Mouse (Mus musculus): Measurements from ENCODE around the gene Olfr116. TPM values are rescaled to one million over a fixed set of nuclear protein-coding genes. Genes with fewer than 3 reads are reported as not detected.

Olfr116 gene
- total and polyA plus RNA-seq, 3 experiments, result not detected

GRCm38 (mm10) chr17:37663682-37664081 lies 36.7 kb upstream of the Olfr116 start, which contains the start of gene Olfr117:
TSS of gene Olfr117 (minus strand) at chr17:37663782.
- H3K27me3 ChIP-seq (ENCODE audit: control insufficient read depth in 1 of 2, insufficient read depth in 2 of 2, low read length in 2 of 2), result no peaks in the 10 kb centered on the region
- TF ChIP-seq ELF1 (IDR thresholded peaks at IDR 0.05; ENCODE audit: low read depth, low read length), result no peak
- H3K4me1 ChIP-seq (ENCODE audit: control insufficient read depth in 1 of 2, insufficient read depth in 2 of 2, low read length in 2 of 2), result no peaks in the 10 kb centered on the region
- H3K36me3 ChIP-seq (ENCODE audit: control insufficient read depth in 1 of 2, insufficient read depth in 2 of 2, low read length in 2 of 2), result no peaks in the 10 kb centered on the region
- H3K9ac ChIP-seq (ENCODE audit: control insufficient read depth, low read depth, low read length, poor library complexity, severe bottlenecking), result no peak within 1 kb of the TSS
- H3K27ac ChIP-seq (ENCODE audit: control insufficient read depth, low read depth, low read length), result no peak within 1 kb of the TSS
- no peaks in the 10 kb centered on the region for H3K9me3 ChIP-seq (replicated peaks; ENCODE audit: insufficient read depth, low read length)
- H3K79me2 ChIP-seq (ENCODE audit: control insufficient read depth, insufficient read depth, low read length, poor library complexity), result no peaks in the 10 kb centered on the region
- DNase-seq (ENCODE audit: low read depth, low spot score), result no peak
- no peak within 1 kb of the TSS for H3K4me3 ChIP-seq (ENCODE audit: control insufficient read depth in 1 of 2, insufficient read depth in 1 of 2, low read depth in 2 of 2, low read length in 2 of 2)

GRCm38 (mm10) chr17:37592643-37593042 lies 34.4 kb downstream of the Olfr116 start, which contains the start of gene Olfr114:
TSS of gene Olfr114 (minus strand) at chr17:37592743.
- no peak within 1 kb of the TSS for H3K9ac ChIP-seq (ENCODE audit: control insufficient read depth, low read depth, low read length, poor library complexity, severe bottlenecking)
- H3K4me1 ChIP-seq (ENCODE audit: control insufficient read depth in 1 of 2, insufficient read depth in 2 of 2, low read length in 2 of 2), result no peaks in the 10 kb centered on the region
- no peaks in the 10 kb centered on the region for H3K79me2 ChIP-seq (ENCODE audit: control insufficient read depth, insufficient read depth, low read length, poor library complexity)
- H3K4me3 ChIP-seq (ENCODE audit: control insufficient read depth in 1 of 2, insufficient read depth in 1 of 2, low read depth in 2 of 2, low read length in 2 of 2), result no peak within 1 kb of the TSS
- H3K9me3 ChIP-seq (replicated peaks; ENCODE audit: insufficient read depth, low read length), result no peaks in the 10 kb centered on the region
- no peaks in the 10 kb centered on the region for H3K27me3 ChIP-seq (ENCODE audit: control insufficient read depth in 1 of 2, insufficient read depth in 2 of 2, low read length in 2 of 2)
- no peak for DNase-seq (ENCODE audit: low read depth, low spot score)
- H3K27ac ChIP-seq (ENCODE audit: control insufficient read depth, low read depth, low read length), result no peak within 1 kb of the TSS
- TF ChIP-seq E2F4 (IDR thresholded peaks at IDR 0.05; ENCODE audit: borderline replicate concordance, low read depth, low read length) (no peak), CTCF (IDR thresholded peaks at IDR 0.05 in 2 of 3, conservative IDR thresholded peaks at IDR 0.05 in 1 of 3; ENCODE audit: control insufficient read depth in 1 of 3, insufficient read depth in 1 of 3, low read depth in 2 of 3, low read length in 3 of 3, poor library complexity in 1 of 3, severe bottlenecking in 1 of 3) (no peak), USF2 (IDR thresholded peaks at IDR 0.05; ENCODE audit: borderline replicate concordance in 1 of 2, insufficient read depth in 1 of 2, low read depth in 1 of 2, low read length in 2 of 2) (no peak), CHD1 (IDR thresholded peaks at IDR 0.05; ENCODE audit: low read depth, low read length) (no peak), ELF1 (IDR thresholded peaks at IDR 0.05; ENCODE audit: low read depth, low read length) (no peak), GATA1 (IDR thresholded peaks at IDR 0.05; ENCODE audit: low read depth, low read length) (no peak), TCF12 (IDR thresholded peaks at IDR 0.05; ENCODE audit: low read depth, low read length) (no peak), GABPA (IDR thresholded peaks at IDR 0.05; ENCODE audit: low read depth, low read length) (no peak), TAL1 (IDR thresholded peaks at IDR 0.05; ENCODE audit: low read length) (no peak), USF1 (IDR thresholded peaks at IDR 0.05; ENCODE audit: low read depth, low read length) (no peak), RAD21 (IDR thresholded peaks at IDR 0.05; ENCODE audit: low read depth, low read length) (no peak), JUND (IDR thresholded peaks at IDR 0.05; ENCODE audit: low read depth, low read length) (no peak), KAT2A (conservative IDR thresholded peaks at IDR 0.05; ENCODE audit: low read depth, low read length) (no peak), ZKSCAN1 (IDR thresholded peaks at IDR 0.05; ENCODE audit: low read depth, low read length) (no peak), ZNF384 (IDR thresholded peaks at IDR 0.05; ENCODE audit: low read depth, low read length) (no peak), POLR2A (IDR thresholded peaks at IDR 0.05; ENCODE audit: control insufficient read depth in 1 of 2, insufficient read depth in 1 of 2, low read depth in 1 of 2, low read length in 2 of 2, poor library complexity in 1 of 2) (no peak), HCFC1 (IDR thresholded peaks at IDR 0.05; ENCODE audit: low read depth, low read length) (no peak), MYC (IDR thresholded peaks at IDR 0.05; ENCODE audit: low read depth, low read length) (no peak), SIN3A (IDR thresholded peaks at IDR 0.05; ENCODE audit: low read length) (no peak)
- no peaks in the 10 kb centered on the region for H3K36me3 ChIP-seq (ENCODE audit: control insufficient read depth in 1 of 2, insufficient read depth in 2 of 2, low read length in 2 of 2)
